Mouse (Mus musculus): ENCODE data around the gene Qtrt2.

The Qtrt2 gene

DNA sequence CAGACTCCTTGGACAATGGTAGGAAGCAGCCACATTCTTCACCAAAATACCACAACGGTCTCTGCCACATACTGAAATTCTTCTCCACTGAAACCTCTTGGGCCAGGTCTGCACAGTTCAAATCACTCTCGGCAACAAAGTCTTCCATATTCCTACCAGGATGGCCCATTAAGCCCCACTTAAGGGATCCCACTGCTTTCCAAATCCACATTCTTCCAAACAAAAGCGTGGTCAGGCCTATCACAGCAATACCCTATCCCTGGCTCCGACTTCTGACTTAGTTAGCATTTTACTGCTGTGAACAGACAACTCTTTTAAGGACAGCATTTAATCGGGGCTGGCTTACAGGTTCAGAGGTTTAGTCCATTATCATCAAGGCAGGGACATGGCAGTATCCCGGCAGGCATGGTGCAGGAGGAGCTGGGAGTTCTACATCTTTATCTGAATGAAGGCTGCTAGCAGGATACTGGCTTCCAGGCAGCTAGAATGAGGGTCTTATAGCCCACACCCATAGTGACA is at the start of gene Qtrt2:
TSS of gene Qtrt2 (minus strand) at position 469 of the 519 bp plus-strand sequence.
- no peak for DNase-seq

DNA sequence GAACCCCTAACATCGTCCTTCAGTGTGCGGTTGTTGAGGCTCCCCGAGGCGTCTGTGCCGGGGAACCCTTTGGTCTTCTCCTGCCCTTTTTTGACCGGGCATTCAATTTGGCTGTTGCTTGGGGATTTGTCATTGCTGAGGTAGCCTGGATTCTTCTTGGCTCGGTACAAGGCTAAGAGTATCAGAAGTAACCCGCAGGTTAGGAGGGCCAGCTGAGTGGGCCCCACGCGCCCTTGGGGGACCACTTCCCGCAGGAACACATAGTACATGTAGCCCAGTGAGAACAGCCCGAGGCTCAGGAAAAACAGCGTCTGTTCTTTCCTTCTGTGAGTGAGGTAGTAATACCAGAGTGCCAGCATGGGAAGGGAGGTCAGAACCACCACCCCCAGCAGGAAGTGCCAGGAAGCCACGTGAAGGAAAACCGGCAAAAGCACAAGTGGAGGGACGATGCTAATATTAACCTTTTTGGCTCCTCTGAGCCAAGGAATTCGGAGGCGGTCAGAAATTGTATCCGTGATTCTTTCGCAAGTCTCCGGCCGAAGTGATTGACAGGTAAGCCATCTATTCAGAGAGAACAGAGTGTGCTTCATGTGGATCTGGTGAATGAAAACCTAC is 47.1 kb upstream of the Qtrt2 start:
- no peak for DNase-seq

DNA sequence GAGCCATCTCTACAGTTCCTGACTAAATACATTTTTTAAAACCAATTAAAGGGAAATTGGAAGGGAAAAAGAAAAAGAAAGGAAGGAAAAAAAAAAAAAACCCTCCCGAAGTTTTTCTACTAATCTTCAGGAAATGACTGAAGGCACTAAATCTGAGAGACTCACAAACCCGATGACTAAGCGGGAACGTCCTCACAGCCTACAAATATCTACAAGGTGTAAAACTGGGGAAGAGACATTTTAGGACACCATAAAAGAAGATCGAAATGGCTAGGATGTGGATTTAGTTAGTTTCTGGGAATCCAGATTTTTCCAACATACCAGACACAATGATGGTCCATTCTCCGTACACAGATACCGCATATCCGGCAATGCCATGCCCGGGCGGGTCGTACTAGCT is 46.5 kb upstream of the Qtrt2 start:
- no peak for DNase-seq

DNA sequence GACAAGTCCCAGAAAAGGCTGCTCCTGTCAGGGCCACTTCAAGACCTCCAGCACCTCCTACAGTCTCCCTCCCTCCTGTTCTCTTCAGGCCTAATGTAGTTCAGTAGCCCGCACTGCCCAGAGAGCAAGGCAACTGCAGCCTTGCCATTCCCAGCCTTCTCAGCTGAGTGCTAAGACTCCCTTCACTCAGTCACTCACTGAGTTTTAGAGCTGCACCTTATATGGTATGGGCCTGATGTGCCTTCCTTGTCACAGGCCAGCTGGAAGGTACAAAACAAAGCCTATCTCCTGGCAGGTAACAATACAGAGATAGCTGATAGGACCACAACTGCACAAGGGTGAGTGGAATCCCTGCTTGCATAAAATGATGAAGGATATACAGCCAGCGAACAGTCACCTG is 45.8 kb upstream of the Qtrt2 start:
- no peak for DNase-seq

DNA sequence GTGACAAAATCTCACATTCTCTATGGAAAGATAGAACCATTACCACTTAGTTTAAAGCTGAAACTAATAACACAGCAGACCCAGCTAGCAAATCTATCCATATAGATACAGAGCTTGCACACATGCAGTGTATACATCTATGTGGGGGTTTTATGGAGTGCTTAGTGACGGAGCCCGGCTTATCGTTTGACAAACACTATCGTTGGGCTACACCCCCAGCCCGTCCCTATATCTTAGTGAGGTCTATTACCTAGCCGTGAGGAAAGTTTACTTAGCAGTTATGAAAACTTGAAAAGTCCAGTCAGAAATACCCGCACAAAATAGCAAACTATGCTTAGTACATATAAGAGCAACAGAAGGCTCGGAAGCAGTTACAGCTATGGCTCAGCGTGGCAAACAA is 45.1 kb upstream of the Qtrt2 start:
- no peak for DNase-seq

DNA sequence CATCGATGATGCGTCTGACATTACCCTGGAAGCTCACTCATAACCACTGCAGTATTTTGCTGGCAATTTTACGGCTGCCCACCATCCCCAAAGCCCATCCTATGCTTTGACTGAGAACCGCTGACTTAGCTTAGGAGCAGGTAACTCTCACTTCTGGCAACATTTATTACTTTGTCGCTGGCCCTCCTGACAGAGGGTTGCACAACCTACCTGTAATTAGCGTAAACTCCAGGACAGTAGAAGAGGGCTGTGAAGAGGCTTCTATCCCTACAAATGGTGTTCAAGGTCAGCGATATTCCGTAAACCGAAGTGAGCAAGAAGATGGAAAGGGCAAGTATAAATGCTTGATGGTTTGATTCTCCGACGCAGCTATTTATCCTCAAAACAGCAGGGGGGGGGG is 44.6 kb upstream of the Qtrt2 start:
- DNase-seq: no peak

DNA sequence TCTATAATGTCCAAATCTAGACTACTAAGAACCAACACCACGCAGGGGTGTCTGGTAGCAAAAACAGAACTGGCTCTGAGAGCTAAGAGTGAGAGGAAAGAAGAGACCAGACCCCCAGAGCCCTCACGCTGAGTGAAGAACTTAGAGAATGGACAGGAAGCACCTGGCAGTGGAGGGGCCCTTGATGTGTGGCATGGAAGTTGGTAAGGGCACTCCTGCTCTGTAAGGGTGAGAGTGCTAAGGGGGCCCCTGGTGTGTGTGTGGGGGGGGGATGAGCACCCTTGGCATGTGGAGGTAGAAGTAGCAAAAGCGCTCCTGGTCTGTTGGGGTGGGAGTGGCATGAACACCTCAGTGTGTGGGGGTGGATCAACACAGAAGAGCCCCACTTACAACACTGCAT is 43.8 kb upstream of the Qtrt2 start:
- no peak for DNase-seq

DNA sequence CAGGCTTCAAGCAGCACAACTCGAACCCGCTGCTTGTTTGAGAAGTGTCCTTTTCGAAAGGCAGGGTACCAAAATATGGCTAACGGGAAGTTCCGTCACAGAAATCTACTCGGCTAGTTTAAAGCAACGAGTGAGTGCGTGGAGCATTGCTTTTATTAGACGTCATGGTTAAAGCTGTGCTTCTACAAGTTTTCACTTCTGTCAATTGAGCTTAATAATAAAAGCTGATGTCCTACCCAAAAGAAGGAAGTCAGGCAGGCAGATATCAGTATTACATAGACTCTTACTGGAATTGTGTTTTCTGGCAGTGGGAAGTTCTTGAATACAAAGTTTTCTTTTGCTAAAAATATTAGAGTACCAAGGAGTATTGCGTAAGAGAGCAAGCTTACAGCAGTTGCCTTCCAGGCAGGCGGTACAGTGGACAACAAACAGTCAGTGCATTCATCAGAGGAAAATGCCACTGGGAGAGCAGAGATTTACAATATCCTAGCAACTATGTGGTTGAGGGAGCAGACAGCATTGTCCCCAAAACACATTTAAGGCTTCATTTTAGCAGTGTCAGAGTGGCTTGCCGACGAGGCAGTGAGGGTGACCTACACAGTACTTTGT is 39.3 kb upstream of the Qtrt2 start:
- DNase-seq: no peak

DNA sequence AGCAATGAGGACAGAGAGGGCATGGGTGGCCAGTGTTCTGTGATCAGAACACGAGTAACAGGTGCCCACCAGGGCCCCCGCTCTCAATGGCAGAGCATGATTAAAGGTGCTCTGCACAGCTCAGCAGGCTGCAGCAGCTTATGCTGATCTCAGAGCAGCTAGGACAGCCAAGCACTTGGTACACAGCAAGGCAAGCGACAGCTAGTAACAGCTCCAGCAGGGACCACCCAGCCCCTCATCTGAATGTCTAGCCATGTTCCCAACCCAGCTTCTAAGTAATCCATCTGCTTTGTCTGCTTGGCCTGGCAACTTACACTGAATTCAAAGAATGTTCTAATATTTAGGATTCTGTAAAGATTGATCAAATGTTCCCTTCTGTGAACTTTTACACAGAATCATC is 37.2 kb upstream of the Qtrt2 start:
- no peak for DNase-seq

DNA sequence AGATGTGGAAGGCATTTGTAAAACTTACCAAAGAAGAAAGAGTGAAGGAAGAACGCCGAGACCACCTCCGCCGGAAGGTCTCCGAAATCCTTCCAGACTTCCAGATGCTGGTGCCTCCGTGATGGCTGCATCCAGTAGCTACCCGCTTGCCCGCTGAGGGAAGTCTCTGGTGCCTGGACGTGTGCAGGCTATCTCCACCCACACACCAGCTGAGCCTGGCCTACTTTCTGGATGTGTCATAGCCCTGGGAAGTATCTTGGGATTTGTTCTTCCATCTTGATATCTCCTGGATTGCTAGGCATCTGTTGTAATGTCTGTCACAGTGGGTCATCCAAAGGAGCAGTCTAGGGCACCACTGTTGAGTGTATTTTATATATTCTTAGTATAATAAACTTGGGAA is 36.7 kb upstream of the Qtrt2 start:
- DNase-seq: no peak

DNA sequence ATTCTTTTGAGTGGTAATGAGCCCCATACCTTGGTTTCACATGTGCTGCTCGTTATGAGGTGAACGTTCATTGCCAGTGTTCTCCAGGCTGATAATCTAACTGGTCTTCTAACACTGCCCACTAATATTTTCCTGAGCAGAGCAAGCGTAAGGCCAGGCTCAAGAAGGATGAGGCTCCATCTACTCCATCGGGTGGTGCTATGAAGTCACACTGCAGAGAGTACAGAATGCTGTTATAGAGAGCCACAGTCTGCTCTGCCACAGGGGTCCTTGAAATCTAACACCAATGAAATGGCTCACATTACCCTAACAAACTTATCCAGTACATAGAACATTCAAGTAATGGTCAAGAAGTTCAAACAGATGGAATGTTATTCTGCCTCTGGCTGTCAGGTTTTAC is 31.4 kb upstream of the Qtrt2 start:
- DNase-seq: no peak

DNA sequence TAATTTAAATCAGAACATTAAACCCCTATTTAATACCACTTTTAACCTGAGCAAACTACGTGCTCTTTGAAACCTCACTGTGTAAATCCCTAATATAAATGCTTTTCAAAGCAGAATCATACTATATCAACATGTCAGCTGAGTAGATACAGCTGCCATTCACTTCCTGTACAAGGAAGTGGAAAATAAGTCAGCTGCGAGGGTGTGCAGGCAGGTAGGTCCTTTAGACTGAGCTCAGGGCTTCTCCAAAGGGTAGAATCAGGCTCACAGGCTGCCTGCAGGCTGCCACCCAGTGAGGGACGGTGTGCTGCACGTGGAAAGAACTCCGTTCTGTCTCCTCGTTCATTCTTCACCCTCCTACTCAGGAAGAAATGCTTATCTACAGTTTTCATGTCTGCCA is 28.3 kb upstream of the Qtrt2 start:
- DNase-seq: no peak

DNA sequence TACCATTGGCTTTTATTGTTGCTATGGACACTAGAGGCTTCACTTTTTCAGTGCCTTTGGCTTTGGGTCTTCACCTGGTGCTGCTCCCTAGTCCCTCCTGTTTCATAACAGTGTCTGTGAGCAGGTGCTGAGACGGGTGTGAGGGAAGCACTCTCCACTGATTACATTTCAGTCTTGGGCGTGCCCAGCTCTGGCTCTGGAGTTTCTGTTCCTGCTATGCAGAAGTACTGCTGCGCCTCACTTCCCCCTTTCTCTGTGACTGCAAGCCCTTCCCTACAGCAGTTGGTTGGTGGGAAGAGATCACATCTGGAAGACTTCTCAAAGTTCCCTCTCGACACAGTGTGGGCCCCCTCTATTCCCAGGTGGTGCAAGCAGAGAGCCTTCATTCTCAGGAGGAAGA is 25.0 kb upstream of the Qtrt2 start:
- DNase-seq: no peak

DNA sequence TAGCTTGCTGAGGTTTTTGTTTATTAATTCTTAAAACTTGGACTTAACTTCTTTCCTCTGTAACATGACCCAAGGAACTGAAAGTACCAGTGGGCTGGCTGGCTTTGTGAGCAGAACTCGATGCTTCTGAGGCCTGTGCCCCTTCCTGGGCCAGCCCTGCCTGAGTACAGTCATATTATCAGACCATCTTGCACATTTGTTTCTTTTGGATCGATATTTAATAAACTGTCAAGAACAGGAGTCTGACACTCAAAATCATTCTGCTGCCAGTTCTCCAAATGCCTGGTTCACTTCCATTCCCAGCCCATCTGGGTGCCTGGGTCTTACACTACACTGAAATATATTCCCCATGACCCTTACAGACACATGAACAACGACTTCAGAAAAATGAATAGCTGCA is 19.3 kb upstream of the Qtrt2 start:
- DNase-seq: no peak

DNA sequence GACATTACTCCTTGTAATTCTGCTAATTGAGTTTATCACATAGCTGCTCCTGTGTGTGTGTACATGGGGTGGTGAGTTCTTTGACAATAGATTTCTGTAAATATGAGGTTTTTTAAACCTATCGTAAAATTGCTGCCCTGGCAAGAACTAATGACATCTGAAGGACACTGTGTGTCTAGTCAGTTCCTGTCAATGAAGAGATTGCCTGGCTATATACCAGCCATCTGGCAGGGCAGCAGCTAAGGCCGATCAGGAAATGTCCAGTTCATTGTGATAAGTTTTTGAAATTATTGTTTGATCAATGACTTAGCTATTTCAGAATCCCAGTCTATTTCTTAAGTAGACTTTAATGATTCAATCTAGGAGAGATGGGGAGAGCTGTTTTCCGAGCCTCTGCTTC is 18.7 kb upstream of the Qtrt2 start:
- DNase-seq: no peak

DNA sequence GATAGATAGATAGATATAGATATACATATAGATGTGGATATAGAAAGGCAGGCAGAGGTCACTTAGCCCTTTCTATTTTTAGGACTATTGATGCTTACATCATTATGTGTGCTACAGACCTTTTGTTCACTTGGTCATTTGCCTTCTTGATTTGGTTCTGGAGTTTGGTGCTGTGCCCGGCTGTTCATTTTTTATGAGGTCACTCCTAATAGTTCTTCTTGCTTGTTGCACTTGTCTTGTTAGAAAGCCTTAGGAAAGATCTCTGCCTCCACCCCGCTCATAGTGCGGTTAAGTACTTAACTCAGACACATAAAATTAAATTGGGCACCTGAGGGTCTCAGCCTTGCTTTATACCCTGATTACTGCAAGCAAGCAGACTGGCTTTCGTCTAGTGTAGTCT is 14.2 kb upstream of the Qtrt2 start:
- DNase-seq: no peak

DNA sequence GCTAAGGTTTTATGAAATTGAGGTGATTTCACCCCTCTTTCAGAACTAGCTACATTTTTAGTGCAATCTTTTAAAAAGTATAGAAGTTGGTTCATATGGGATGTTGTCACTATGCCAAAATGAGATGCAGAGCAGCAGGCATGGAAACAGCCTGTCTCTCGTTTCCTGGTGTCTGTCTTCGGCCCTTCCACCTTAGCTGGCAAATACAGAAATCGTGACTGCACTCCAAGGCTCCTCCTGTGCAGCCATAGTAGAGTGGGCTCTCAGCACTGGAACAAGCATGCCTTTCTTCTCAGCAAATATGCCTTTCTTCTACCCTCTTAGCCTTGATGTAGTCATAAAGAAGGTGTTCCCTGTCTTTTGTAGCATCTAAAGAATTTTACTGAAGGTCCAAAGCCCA is 9.3 kb upstream of the Qtrt2 start:
- DNase-seq: no peak

DNA sequence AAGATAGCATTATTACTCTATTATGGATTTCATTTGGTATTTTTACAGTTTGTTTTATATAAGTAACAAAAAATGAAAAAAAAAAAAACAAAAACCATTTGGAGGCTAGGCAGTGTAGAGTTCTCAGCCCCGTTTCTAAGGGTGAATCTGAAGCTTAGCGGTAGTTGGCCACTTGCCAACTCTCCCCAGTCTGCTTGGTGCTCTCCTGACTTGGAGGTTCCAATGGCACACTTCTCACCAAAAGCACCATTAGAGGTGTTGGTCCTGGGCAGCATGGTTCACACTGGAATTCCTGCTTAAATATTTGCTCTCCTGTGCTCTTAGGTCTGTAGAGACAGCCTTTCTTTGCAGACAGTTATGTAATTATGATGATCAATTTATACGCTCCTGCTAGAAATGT is 8.8 kb upstream of the Qtrt2 start:
- peak; percentile 21 to 23 for DNase-seq

DNA sequence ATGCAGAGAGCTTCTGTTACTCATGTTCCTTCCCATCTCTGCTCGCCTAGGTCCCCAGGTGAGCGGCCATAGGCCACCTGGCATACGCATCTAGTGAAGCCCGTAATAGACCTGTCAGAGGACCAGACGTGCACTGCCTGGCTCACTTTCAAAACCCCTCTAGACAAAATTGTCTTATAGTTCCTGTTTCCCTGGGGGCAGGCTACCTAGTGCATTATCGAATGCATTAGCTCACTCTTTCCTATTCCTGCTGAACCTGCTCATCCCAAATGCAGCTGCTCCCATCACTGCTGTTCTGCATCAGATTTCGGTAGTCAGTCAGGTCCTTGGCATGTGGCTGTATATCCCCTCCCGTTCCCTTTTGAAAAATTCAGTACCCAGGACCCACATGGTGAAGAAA is 8.2 kb upstream of the Qtrt2 start:
- no peak for DNase-seq

DNA sequence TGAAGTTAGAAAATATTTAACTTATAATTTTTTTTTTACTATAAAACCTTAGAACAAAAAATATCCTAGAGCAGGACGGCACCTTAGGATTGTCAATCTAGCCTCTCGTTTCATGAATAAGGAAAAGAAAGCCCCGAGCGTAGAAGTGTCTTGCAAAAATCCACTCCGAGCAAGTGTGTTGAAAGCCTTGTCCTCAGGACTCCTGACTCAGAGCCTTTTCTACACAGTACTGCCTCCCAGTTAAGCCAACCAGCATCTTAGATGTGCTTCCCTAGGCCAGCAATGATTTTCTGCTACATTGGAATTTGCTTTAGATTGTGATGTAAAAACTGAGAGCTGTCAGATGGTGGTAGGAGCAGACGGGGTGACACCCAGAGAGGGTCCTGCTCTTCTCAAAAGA is 6.4 kb upstream of the Qtrt2 start:
- no peak for DNase-seq

DNA sequence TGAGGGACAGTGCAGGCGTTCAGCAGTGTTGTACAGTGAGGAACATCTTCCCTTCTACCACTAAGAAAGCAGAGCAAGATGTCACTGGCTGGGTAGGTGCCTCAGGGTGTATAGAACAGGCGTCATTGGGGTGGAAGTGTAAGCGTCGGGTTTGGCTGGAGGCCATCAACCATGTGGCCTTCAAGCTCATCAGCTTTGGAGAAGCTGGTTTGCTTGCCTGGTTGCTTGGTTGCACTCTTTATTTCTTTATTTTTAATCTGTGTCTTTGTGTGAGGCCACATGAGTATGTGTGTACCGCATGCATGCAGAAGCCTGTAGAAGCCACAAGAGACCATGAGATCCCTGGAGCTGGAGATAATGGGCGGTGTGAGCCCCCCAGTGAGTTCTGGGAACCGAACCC is 5.7 kb upstream of the Qtrt2 start:
- DNase-seq: no peak

DNA sequence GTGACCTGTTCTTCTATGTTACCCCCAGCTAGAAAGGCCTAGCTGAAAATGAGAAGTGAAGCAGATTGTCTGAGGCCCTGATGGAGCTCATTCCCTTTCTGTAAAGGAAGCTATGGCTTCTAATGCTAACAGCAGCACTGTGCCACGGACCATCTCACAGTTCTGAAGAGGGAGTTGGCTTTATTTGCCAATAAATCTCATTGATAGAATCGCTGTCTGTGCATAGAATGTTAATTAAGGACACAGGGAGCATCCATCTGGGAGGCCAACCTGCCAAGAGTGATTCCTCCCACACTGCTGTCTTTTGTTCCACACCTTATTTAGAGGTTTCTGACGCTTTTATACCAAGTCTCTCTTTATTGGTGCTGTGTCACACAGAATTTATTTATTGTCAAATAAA is 4.9 kb upstream of the Qtrt2 start:
- DNase-seq: no peak

DNA sequence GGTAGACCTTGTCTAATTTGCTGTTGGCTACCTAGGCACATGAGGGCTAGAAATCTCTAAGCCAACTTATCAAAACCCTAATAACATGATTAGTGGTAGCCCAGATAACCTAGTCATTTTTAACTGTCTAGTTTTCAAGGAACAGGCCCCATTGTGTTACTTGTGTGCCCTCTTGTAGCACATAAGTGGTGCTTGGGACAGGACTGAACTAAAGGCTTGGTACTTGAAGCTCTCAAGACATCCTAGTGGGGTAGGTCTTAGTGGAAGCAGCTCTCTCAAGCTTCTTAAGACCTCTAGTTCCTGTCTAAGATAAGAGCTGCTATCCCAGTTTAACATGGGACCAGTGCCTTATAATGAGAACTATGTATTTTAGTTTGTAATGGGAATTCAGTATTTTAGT is 4.0 kb upstream of the Qtrt2 start:
- DNase-seq: no peak

DNA sequence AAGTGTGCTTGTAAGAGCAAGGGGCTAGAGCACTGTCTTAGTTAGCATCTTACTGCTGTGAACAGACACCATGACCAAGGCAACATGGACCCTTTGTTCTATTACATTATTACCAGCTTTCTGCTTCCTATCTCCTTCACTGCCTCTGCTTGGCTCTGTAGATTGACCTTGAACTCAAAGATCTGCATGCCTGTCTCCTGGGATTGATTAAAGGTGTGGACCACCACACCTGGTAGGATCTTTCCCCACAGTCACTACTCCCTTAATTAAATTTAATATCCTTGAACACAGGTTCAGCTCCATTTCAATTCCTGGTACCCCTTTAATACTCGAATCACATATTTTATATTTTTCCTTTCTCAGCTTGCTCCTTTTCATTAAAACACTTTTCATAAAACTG is 763 bp downstream of the Qtrt2 start:
- no peak for DNase-seq

DNA sequence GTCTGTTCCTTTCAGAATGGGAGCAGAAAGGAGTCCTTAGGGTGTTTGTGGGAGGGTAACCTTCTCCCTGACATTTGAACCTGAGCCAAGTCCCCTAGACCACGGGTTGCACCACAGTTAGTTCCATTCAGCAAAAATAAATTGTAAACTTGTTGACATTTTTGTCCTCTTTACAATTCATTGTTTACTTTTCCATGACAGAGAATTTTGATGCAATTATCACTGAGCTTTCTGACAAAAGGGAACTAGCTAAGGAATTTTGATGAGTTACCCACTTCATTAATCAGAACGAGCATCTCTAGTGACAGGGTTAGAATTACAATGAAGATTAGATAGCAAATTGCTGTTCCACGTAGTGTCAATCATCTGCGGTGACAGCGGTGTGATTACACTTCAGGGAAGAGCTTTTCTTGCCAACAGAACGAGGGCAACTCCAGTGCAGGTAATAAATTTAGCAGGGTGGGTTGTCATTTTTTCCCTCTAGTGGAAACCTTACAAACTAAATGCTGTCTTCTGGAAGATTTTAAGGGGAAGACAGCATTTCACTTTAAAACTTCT is 1.5 kb downstream of the Qtrt2 start:
- DNase-seq: no peak
